Mouse (Mus musculus) lung, postnatal 14 days (tissue): ENCODE measurements around the gene Ccdc148.

Source experiments
- DNase-seq: peaks from one replicate; pipeline ENCODE4 v3.0.0; 2021

Gene Ccdc148

GRCm38 (mm10) chr2:59043313-59044032 lies 117.0 kb downstream of the Ccdc148 start:
- DNase-seq = no peak

- no peak for DNase-seq
Measured at GRCm38 (mm10) chr2:59042616-59043015, 117.9 kb downstream of the Ccdc148 start.

- no peak for DNase-seq
Measured at GRCm38 (mm10) chr2:59036433-59036832, 124.0 kb downstream of the Ccdc148 start.

GRCm38 (mm10) chr2:59035206-59035605 lies 125.3 kb downstream of the Ccdc148 start:
- DNase-seq = no peak

- DNase-seq = no peak
Measured at GRCm38 (mm10) chr2:59034281-59034680, 126.2 kb downstream of the Ccdc148 start.

GRCm38 (mm10) chr2:59024558-59024957 lies 135.9 kb downstream of the Ccdc148 start:
- no peak for DNase-seq

GRCm38 (mm10) chr2:59007356-59007755 lies 153.1 kb downstream of the Ccdc148 start:
- no peak for DNase-seq

GRCm38 (mm10) chr2:59006567-59007340 lies 153.7 kb downstream of the Ccdc148 start:
- DNase-seq = no peak

- DNase-seq = no peak
Measured at GRCm38 (mm10) chr2:58997151-58997550, 163.3 kb downstream of the Ccdc148 start.

GRCm38 (mm10) chr2:58992431-58993191 lies 167.9 kb downstream of the Ccdc148 start:
- no peak for DNase-seq

GRCm38 (mm10) chr2:58978095-58978494 lies 182.4 kb downstream of the Ccdc148 start:
- DNase-seq = no peak

GRCm38 (mm10) chr2:58971507-58972275 lies 188.8 kb downstream of the Ccdc148 start:
- no peak for DNase-seq

GRCm38 (mm10) chr2:58956770-58957300 lies 203.6 kb downstream of the Ccdc148 start:
- no peak for DNase-seq

- DNase-seq = no peak
Measured at GRCm38 (mm10) chr2:58956351-58956750, 204.1 kb downstream of the Ccdc148 start.

- DNase-seq = no peak
Measured at GRCm38 (mm10) chr2:58952101-58952500, 208.4 kb downstream of the Ccdc148 start.

GRCm38 (mm10) chr2:58948796-58949195 lies 211.7 kb downstream of the Ccdc148 start:
- DNase-seq = no peak

- DNase-seq = no peak
Measured at GRCm38 (mm10) chr2:58941361-58941760, 219.1 kb downstream of the Ccdc148 start.

GRCm38 (mm10) chr2:58925551-58925950 lies 234.9 kb downstream of the Ccdc148 start:
- no peak for DNase-seq

- no peak for DNase-seq
Measured at GRCm38 (mm10) chr2:58918351-58918750, 242.1 kb downstream of the Ccdc148 start.

- DNase-seq = no peak
Measured at GRCm38 (mm10) chr2:58912339-58912738, 248.1 kb downstream of the Ccdc148 start.

- DNase-seq = peak; percentile 8
Measured at GRCm38 (mm10) chr2:58906814-58907516, 253.5 kb downstream of the Ccdc148 start.

- DNase-seq = no peak
Measured at GRCm38 (mm10) chr2:58905057-58905456, 255.4 kb downstream of the Ccdc148 start.
